Mouse (Mus musculus) 3T3-L1 (cell line): Measurements from ENCODE around the gene Mia2.

Experiments
- DNase-seq: peaks from one replicate; pipeline ENCODE4 v3.0.0-alpha.2; 2015; ENCODE audit warnings: low read depth, low spot score

Gene Mia2

GRCm38 (mm10) chr12:59164522-59164921 lies 68.9 kb downstream of the Mia2 start:
- DNase-seq, result no peak

- DNase-seq, result no peak
Measured at GRCm38 (mm10) chr12:59166557-59166956, 71.0 kb downstream of the Mia2 start.

GRCm38 (mm10) chr12:59169935-59170334 lies 74.3 kb downstream of the Mia2 start:
- DNase-seq, result no peak

- no peak for DNase-seq
Measured at GRCm38 (mm10) chr12:59177814-59178213, 82.2 kb downstream of the Mia2 start.

- DNase-seq, result no peak
Measured at GRCm38 (mm10) chr12:59188086-59188682, 92.6 kb downstream of the Mia2 start.

GRCm38 (mm10) chr12:59193637-59194036 lies 98.0 kb downstream of the Mia2 start:
- DNase-seq, result no peak

GRCm38 (mm10) chr12:59194341-59195003 lies 98.9 kb downstream of the Mia2 start:
- DNase-seq, result no peak

GRCm38 (mm10) chr12:59195065-59195464 lies 99.5 kb downstream of the Mia2 start:
- DNase-seq, result no peak

GRCm38 (mm10) chr12:59195941-59196340 lies 100.3 kb downstream of the Mia2 start:
- no peak for DNase-seq

- DNase-seq, result peak; percentile 31
Measured at GRCm38 (mm10) chr12:59198750-59199149, 103.2 kb downstream of the Mia2 start.

- DNase-seq, result no peak
Measured at GRCm38 (mm10) chr12:59199361-59199760, 103.8 kb downstream of the Mia2 start.

GRCm38 (mm10) chr12:59205571-59205970 lies 110.0 kb downstream of the Mia2 start:
- DNase-seq, result no peak

GRCm38 (mm10) chr12:59206208-59206999 lies 110.8 kb downstream of the Mia2 start:
- DNase-seq, result no peak

- no peak for DNase-seq
Measured at GRCm38 (mm10) chr12:59207000-59207390, 111.4 kb downstream of the Mia2 start.

- no peak for DNase-seq
Measured at GRCm38 (mm10) chr12:59207814-59208213, 112.2 kb downstream of the Mia2 start.

GRCm38 (mm10) chr12:59216176-59216575 lies 120.6 kb downstream of the Mia2 start:
- no peak for DNase-seq

- no peak for DNase-seq
Measured at GRCm38 (mm10) chr12:59216676-59217266, 121.2 kb downstream of the Mia2 start.

GRCm38 (mm10) chr12:59217331-59217730 lies 121.7 kb downstream of the Mia2 start:
- DNase-seq, result no peak

GRCm38 (mm10) chr12:59218640-59219321 lies 123.2 kb downstream of the Mia2 start:
- peak; percentile 39 for DNase-seq

- peak; percentile 95 for DNase-seq
Measured at GRCm38 (mm10) chr12:59219325-59220225, 124.0 kb downstream of the Mia2 start, which contains the start of gene Fbxo33. Fbxo33 (minus strand) TSS chr12:59219725.

GRCm38 (mm10) chr12:59228401-59228800 lies 132.8 kb downstream of the Mia2 start:
- DNase-seq, result no peak
